Comparison of ENCODE assay signal across 8 mouse cellular contexts in the genomic region with DNA sequence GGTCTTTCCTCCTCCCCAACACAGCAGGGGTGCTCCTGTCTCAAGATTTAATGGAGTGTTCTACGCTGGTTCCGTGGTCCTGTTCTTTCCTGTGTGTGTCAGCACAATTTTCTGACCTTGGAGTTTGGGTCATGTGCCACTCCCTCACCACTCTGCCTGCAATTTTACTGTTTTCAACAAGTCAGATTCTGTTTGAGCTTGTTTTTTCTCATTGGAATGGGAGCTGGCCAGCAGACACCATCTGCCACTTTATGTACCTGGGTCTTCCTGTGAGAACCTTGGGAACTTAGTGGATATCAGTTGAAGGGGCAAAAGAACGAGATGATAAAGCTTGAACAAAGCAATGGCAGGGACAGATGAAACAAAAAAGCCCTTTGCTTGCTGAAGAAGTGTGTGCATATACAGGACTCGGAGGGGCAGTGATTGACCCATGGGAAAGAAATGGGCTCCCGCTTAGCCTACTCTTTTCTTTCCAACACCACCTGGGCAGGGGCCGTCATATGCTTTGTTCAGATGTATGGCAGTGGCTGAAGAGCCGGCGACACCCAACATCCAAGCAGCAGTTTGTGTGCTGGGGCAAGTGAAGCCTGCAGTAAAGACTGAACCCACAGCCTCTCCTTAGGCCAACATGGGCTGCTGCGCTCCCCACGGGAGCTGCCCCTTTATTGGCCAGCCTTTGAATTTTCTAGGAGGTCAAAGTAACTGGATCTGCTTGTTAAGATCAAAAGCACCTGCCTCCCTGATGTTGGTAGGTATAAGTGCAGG. TPM values are rescaled to one million over a fixed set of nuclear protein-coding genes. Genes with fewer than 3 reads are reported as not detected.
DNase-seq lines count a peak whose midpoint lies in the region; ATAC-seq and TF ChIP-seq lines count a peak whose summit lies in the region.

No protein-coding gene starts in this region.

- TF ChIP-seq CTCF in MEL (IDR thresholded peaks at IDR 0.05 in 2 of 3, conservative IDR thresholded peaks at IDR 0.05 in 1 of 3; ENCODE audit: control insufficient read depth in 1 of 3, insufficient read depth in 1 of 3, low read depth in 2 of 3, low read length in 3 of 3, poor library complexity in 1 of 3, severe bottlenecking in 1 of 3), result no peak
- TF ChIP-seq CTCF in liver, postnatal 0 days (IDR thresholded peaks at IDR 0.05; ENCODE audit: low read depth), result no peak

- no peak for TF ChIP-seq POLR2A in MEL (IDR thresholded peaks at IDR 0.05; ENCODE audit: control insufficient read depth in 1 of 2, insufficient read depth in 1 of 2, low read depth in 1 of 2, low read length in 2 of 2, poor library complexity in 1 of 2)

- H3K4me3 ChIP-seq in heart, embryonic 14.5 days (ENCODE audit: control insufficient read depth in 1 of 2, insufficient read depth in 1 of 2, low read depth in 1 of 2, low read length in 2 of 2), result peak overlapping the region; percentile 84 to 95
- H3K4me3 ChIP-seq in MEL (ENCODE audit: control insufficient read depth in 1 of 2, insufficient read depth in 1 of 2, low read depth in 2 of 2, low read length in 2 of 2), result peak overlapping the region; percentile 79 to 94
- peak overlapping the region; percentile 96 for H3K4me3 ChIP-seq in forebrain, embryonic 12.5 days (replicated peaks)
- peak overlapping the region; percentile 89 for H3K4me3 ChIP-seq in liver, postnatal 0 days (ENCODE audit: low read depth, low read length)

- peaks cover 13 to 37% of the 10 kb centered on the region in 2 experiments for H3K4me1 ChIP-seq in heart, embryonic 14.5 days (ENCODE audit: control insufficient read depth in 2 of 2, insufficient read depth in 2 of 2, low read length in 2 of 2)
- H3K4me1 ChIP-seq in MEL (ENCODE audit: control insufficient read depth in 1 of 2, insufficient read depth in 2 of 2, low read length in 2 of 2), result peaks cover 9 to 18% of the 10 kb centered on the region in 2 experiments
- peaks cover 42% of the 10 kb centered on the region for H3K4me1 ChIP-seq in forebrain, embryonic 12.5 days
- H3K4me1 ChIP-seq in liver, postnatal 0 days (ENCODE audit: insufficient read depth), result peaks cover 21% of the 10 kb centered on the region

- H3K27me3 ChIP-seq in heart, embryonic 14.5 days (ENCODE audit: control insufficient read depth, insufficient read depth, low read length), result no peaks in the 10 kb centered on the region
- no peaks in the 10 kb centered on the region for H3K27me3 ChIP-seq in MEL (ENCODE audit: control insufficient read depth in 1 of 2, insufficient read depth in 2 of 2, low read length in 2 of 2)
- peaks cover 7% of the 10 kb centered on the region; the same call in 1 of the 2 replicates for H3K27me3 ChIP-seq in forebrain, embryonic 12.5 days
- no peaks in the 10 kb centered on the region for H3K27me3 ChIP-seq in liver, postnatal 0 days (ENCODE audit: insufficient read depth, low read length)

- peak overlapping the region; percentile 98 for H3K9ac ChIP-seq in heart, embryonic 14.5 days (ENCODE audit: low read length)
- peak overlapping the region; percentile 86 for H3K9ac ChIP-seq in MEL (ENCODE audit: control insufficient read depth, low read depth, low read length, poor library complexity, severe bottlenecking)
- H3K9ac ChIP-seq in forebrain, embryonic 12.5 days, result peak overlapping the region; percentile 98
- H3K9ac ChIP-seq in liver, postnatal 0 days (replicated peaks), result peak overlapping the region; percentile 73

- no peak for ATAC-seq in heart, embryonic 14.5 days (ENCODE audit: insufficient number of reproducible peaks, insufficient read depth, low FRiP score, low read depth)
- ATAC-seq in forebrain, embryonic 12.5 days (ENCODE audit: low FRiP score), result no peak
- no peak for ATAC-seq in liver, postnatal 0 days

- peak overlapping the region in 1 of 2 experiments; percentile 76; a peak in 1 of 4 replicates for H3K27ac ChIP-seq in heart, embryonic 14.5 days (replicated peaks in 1 of 2; ENCODE audit: control insufficient read depth in 1 of 2, insufficient read depth in 1 of 2, low read depth in 2 of 2, low read length in 2 of 2)
- H3K27ac ChIP-seq in MEL (ENCODE audit: control insufficient read depth, low read depth, low read length), result no peak overlapping the region
- H3K27ac ChIP-seq in forebrain, embryonic 12.5 days, result peak overlapping the region; percentile 94
- H3K27ac ChIP-seq in liver, postnatal 0 days (ENCODE audit: low read depth), result no peak overlapping the region

- H3K4me2 ChIP-seq in heart, embryonic 14.5 days (ENCODE audit: low read length), result peak overlapping the region; percentile 99
- H3K4me2 ChIP-seq in forebrain, embryonic 12.5 days, result peak overlapping the region; percentile 97
- peak overlapping the region; percentile 92 for H3K4me2 ChIP-seq in liver, postnatal 0 days (ENCODE audit: low read depth, low read length)

- no peak for DNase-seq in heart, postnatal 25 days (ENCODE audit: low spot score)
- DNase-seq in MEL (ENCODE audit: low read depth, low spot score), result no peak
- no peak for DNase-seq in liver, postnatal 0 days
- DNase-seq in left cerebral cortex, adult 9 months (ENCODE audit: low spot score in 2 of 2), result no peak
- no peak for DNase-seq in right cerebral cortex, postnatal 10 days (ENCODE audit: low spot score in 2 of 2)
- DNase-seq in kidney, postnatal 10 days, result no peak

- TF ChIP-seq EP300 in MEL (IDR thresholded peaks at IDR 0.05; ENCODE audit: low read depth in 1 of 2, low read length in 2 of 2), result no peak
- TF ChIP-seq EP300 in liver, postnatal 0 days (IDR thresholded peaks at IDR 0.05; ENCODE audit: low read depth), result no peak

- H3K79me2 ChIP-seq in MEL (ENCODE audit: control insufficient read depth, insufficient read depth, low read length, poor library complexity), result peaks cover 26% of the 10 kb centered on the region

- TF ChIP-seq RAD21 in MEL (IDR thresholded peaks at IDR 0.05; ENCODE audit: low read depth, low read length), result no peak

- intact Hi-C loops in heart, postnatal 25 days (cut with DNase I), result loop anchor here (5.0 kb wide), 1 partner anchor 55 kb away; the partner anchor contains the start of genes Xrcc3 and Zfyve21

- no peaks in the 10 kb centered on the region for H3K36me3 ChIP-seq in heart, embryonic 14.5 days (ENCODE audit: control insufficient read depth, insufficient read depth, low read length)
- H3K36me3 ChIP-seq in MEL (ENCODE audit: control insufficient read depth in 1 of 2, insufficient read depth in 2 of 2, low read length in 2 of 2), result peaks cover 0 to 10% of the 10 kb centered on the region in 2 experiments; a peak in 2 of 4 replicates
- H3K36me3 ChIP-seq in forebrain, embryonic 12.5 days (replicated peaks), result peaks cover 4% of the 10 kb centered on the region
- no peaks in the 10 kb centered on the region for H3K36me3 ChIP-seq in liver, postnatal 0 days (replicated peaks; ENCODE audit: insufficient read depth, low read length)

- H3K9me3 ChIP-seq in heart, embryonic 14.5 days (ENCODE audit: control insufficient read depth, low read length), result no peaks in the 10 kb centered on the region
- no peaks in the 10 kb centered on the region for H3K9me3 ChIP-seq in MEL (replicated peaks; ENCODE audit: insufficient read depth, low read length)
- no peaks in the 10 kb centered on the region for H3K9me3 ChIP-seq in forebrain, embryonic 12.5 days
- no peaks in the 10 kb centered on the region for H3K9me3 ChIP-seq in liver, postnatal 0 days (ENCODE audit: low read length)

- WGBS in heart, embryonic 14.5 days, result 59% methylated on average over 10 of the region's 10 CpGs
- WGBS in forebrain, embryonic 12.5 days, result 47% methylated on average over 10 of the region's 10 CpGs
- WGBS in liver, postnatal 0 days (ENCODE audit: insufficient replicate concordance), result 59% methylated on average over 10 of the region's 10 CpGs

RNA-seq across cellular contexts. Expression of gene Klc1, which starts 0.9 kb away (rescaled TPM):
- polyA plus RNA-seq in heart, embryonic 14.5 days (2014; fragmentation: Nextera tagmentation; extraction: Ambion mirVana), result 98.9 and 118 TPM in 2 replicates
- total RNA-seq in heart, postnatal 25 days (2021), result 10 to 100 TPM; 94.5 to 95.3 TPM
- total RNA-seq in MEL (2012; rRNA removed), result 29.1 and 30.7 TPM in 2 replicates
- polyA plus RNA-seq in MEL (2012; ENCODE audit: insufficient read depth in 1 of 2, insufficient read length in 2 of 2, low read depth in 1 of 2, low replicate concordance in 2 of 2, missing spikeins in 1 of 2), result 10 to 100 TPM in 1 of 2 experiments, not detected in 1; 60.4 TPM
- 302 and 307 TPM in 2 replicates for polyA plus RNA-seq in forebrain, embryonic 12.5 days (2016; fragmentation: Nextera tagmentation; extraction: Ambion mirVana)
- polyA plus RNA-seq in liver, postnatal 0 days (2015; fragmentation: Nextera tagmentation; extraction: Ambion mirVana), result 9.6 and 10.7 TPM in 2 replicates

RNA-seq across cellular contexts. Expression of gene Apopt1, which starts 44.7 kb away (rescaled TPM):
- 49.7 and 51.0 TPM in 2 replicates for polyA plus RNA-seq in heart, embryonic 14.5 days (2014; fragmentation: Nextera tagmentation; extraction: Ambion mirVana)
- 10 to 100 TPM; 32.1 to 36.4 TPM for total RNA-seq in heart, postnatal 25 days (2021)
- 19.3 and 25.7 TPM in 2 replicates for total RNA-seq in MEL (2012; rRNA removed)
- polyA plus RNA-seq in MEL (2012; ENCODE audit: insufficient read depth in 1 of 2, insufficient read length in 2 of 2, low read depth in 1 of 2, low replicate concordance in 2 of 2, missing spikeins in 1 of 2), result 10 to 100 TPM in 1 of 2 experiments, not detected in 1; 46.5 TPM
- 55.0 and 56.0 TPM in 2 replicates for polyA plus RNA-seq in forebrain, embryonic 12.5 days (2016; fragmentation: Nextera tagmentation; extraction: Ambion mirVana)
- polyA plus RNA-seq in liver, postnatal 0 days (2015; fragmentation: Nextera tagmentation; extraction: Ambion mirVana), result 21.5 and 22.1 TPM in 2 replicates

RNA-seq across cellular contexts. Expression of gene Bag5, which starts 44.7 kb away (rescaled TPM):
- polyA plus RNA-seq in heart, embryonic 14.5 days (2014; fragmentation: Nextera tagmentation; extraction: Ambion mirVana), result 42.1 and 42.6 TPM in 2 replicates
- total RNA-seq in heart, postnatal 25 days (2021), result 10 to 100 TPM; 19.4 to 21.2 TPM
- 33.3 and 38.0 TPM in 2 replicates for total RNA-seq in MEL (2012; rRNA removed)
- polyA plus RNA-seq in MEL (2012; ENCODE audit: insufficient read depth in 1 of 2, insufficient read length in 2 of 2, low read depth in 1 of 2, low replicate concordance in 2 of 2, missing spikeins in 1 of 2), result 10 to 100 TPM in 1 of 2 experiments, not detected in 1; 24.0 TPM
- 59.0 and 62.7 TPM in 2 replicates for polyA plus RNA-seq in forebrain, embryonic 12.5 days (2016; fragmentation: Nextera tagmentation; extraction: Ambion mirVana)
- 16.7 TPM in 2 replicates for polyA plus RNA-seq in liver, postnatal 0 days (2015; fragmentation: Nextera tagmentation; extraction: Ambion mirVana)

RNA-seq across cellular contexts. Expression of gene Xrcc3, which starts 55.9 kb away (rescaled TPM):
- polyA plus RNA-seq in heart, embryonic 14.5 days (2014; fragmentation: Nextera tagmentation; extraction: Ambion mirVana), result 5.7 and 7.0 TPM in 2 replicates
- total RNA-seq in heart, postnatal 25 days (2021), result 1 to 10 TPM; 1.9 to 2.2 TPM
- total RNA-seq in MEL (2012; rRNA removed), result 9.0 and 10.0 TPM in 2 replicates
- polyA plus RNA-seq in MEL (2012; ENCODE audit: insufficient read depth in 1 of 2, insufficient read length in 2 of 2, low read depth in 1 of 2, low replicate concordance in 2 of 2, missing spikeins in 1 of 2), result 10 to 100 TPM in 1 of 2 experiments, not detected in 1; 18.8 TPM
- polyA plus RNA-seq in forebrain, embryonic 12.5 days (2016; fragmentation: Nextera tagmentation; extraction: Ambion mirVana), result 10.0 and 11.6 TPM in 2 replicates
- 2.0 and 2.1 TPM in 2 replicates for polyA plus RNA-seq in liver, postnatal 0 days (2015; fragmentation: Nextera tagmentation; extraction: Ambion mirVana)

RNA-seq across cellular contexts. Expression of gene Zfyve21, which starts 56.2 kb away (rescaled TPM):
- polyA plus RNA-seq in heart, embryonic 14.5 days (2014; fragmentation: Nextera tagmentation; extraction: Ambion mirVana), result 88.3 and 89.3 TPM in 2 replicates
- total RNA-seq in heart, postnatal 25 days (2021), result 10 to 100 TPM; 61.1 to 66.7 TPM
- total RNA-seq in MEL (2012; rRNA removed), result 7.2 and 8.1 TPM in 2 replicates
- polyA plus RNA-seq in MEL (2012; ENCODE audit: insufficient read depth in 1 of 2, insufficient read length in 2 of 2, low read depth in 1 of 2, low replicate concordance in 2 of 2, missing spikeins in 1 of 2), result 1 to 10 TPM in 1 of 2 experiments, not detected in 1; 9.1 TPM
- polyA plus RNA-seq in forebrain, embryonic 12.5 days (2016; fragmentation: Nextera tagmentation; extraction: Ambion mirVana), result 50.3 and 55.0 TPM in 2 replicates
- polyA plus RNA-seq in liver, postnatal 0 days (2015; fragmentation: Nextera tagmentation; extraction: Ambion mirVana), result 53.3 and 60.0 TPM in 2 replicates
